Mouse (Mus musculus) limb, embryonic 15.5 days (tissue): ENCODE measurements at regions not wholly inside any gene's neighbourhood (a gene's known extent, or its start where the extent isn't known, plus 50 kb on each side); places are given as distances from the start of the nearest gene placed in this dataset.

ENCODE experiments used
- ATAC-seq: fragments of 200-750 bp; cut with Nextera tagmentation; 2 replicates; pipeline ENCODE4 v1.8.0; 2017; ENCODE audit warnings: low read depth, moderate TSS enrichment; ENCODE audit not compliant: insufficient number of reproducible peaks, low FRiP score, low TSS enrichment
- H3K27ac ChIP-seq: fragments of 300-500 bp; sonication (generic); 2 replicates; pipeline ENCODE4 v1.5.1; 2015; ENCODE audit warnings: moderate library complexity, mild to moderate bottlenecking, inconsistent platforms
- H3K27me3 ChIP-seq: fragments of 300-500 bp; sonication (generic); 2 replicates; pipeline ENCODE4 v1.6.1; 2015; ENCODE audit warnings: inconsistent platforms
- H3K36me3 ChIP-seq: fragments of 300-500 bp; sonication (generic); 2 replicates; pipeline ENCODE4 v1.6.1; 2015; ENCODE audit warnings: inconsistent platforms
- H3K4me1 ChIP-seq: fragments of 300-500 bp; sonication (generic); 2 replicates; pipeline ENCODE4 v1.6.1; 2015; ENCODE audit warnings: inconsistent platforms
- H3K4me2 ChIP-seq: fragments of 300-500 bp; sonication (generic); 2 replicates; pipeline ENCODE4 v1.6.1; 2015; ENCODE audit warnings: mild to moderate bottlenecking, inconsistent platforms
- H3K4me3 ChIP-seq: fragments of 300-500 bp; sonication (generic); 2 replicates; pipeline ENCODE4 v1.5.1; 2015; ENCODE audit warnings: mild to moderate bottlenecking, inconsistent platforms
- H3K9ac ChIP-seq: fragments of 300-500 bp; sonication (generic); 2 replicates; pipeline ENCODE4 v1.6.1; 2015; ENCODE audit warnings: inconsistent platforms
- H3K9me3 ChIP-seq: fragments of 300-500 bp; sonication (generic); 2 replicates; pipeline ENCODE4 v1.6.1; 2016; ENCODE audit warnings: inconsistent platforms
- WGBS: fragments of 180-500 bp; shearing (Covaris S2); methylation state at CpG from one replicate; pipeline ENCODE4 v1.1.7; 2015; 5-methylcytosine and 5-hydroxymethylcytosine counted together

- H3K27me3 ChIP-seq = no peaks in the 10 kb centered on the region
- H3K4me1 ChIP-seq = no peaks in the 10 kb centered on the region
- H3K4me2 ChIP-seq = no peak overlapping the region
- 82% methylated on average over 1 of the region's 1 CpGs for WGBS
- no peaks in the 10 kb centered on the region for H3K36me3 ChIP-seq
- no peak overlapping the region for H3K9ac ChIP-seq
- H3K9me3 ChIP-seq = no peaks in the 10 kb centered on the region
- ATAC-seq = no peak
- no peak overlapping the region for H3K27ac ChIP-seq
- H3K4me3 ChIP-seq = no peak overlapping the region
Measured at GRCm38 (mm10) chr4:82183974-82184373, 521.6 kb downstream of the Nfib start.

GRCm38 (mm10) chr4:82178112-82178511 lies 527.4 kb downstream of the Nfib start:
- no peaks in the 10 kb centered on the region for H3K27me3 ChIP-seq
- H3K36me3 ChIP-seq = no peaks in the 10 kb centered on the region
- H3K4me1 ChIP-seq = peaks cover 22% of the 10 kb centered on the region
- no peak overlapping the region for H3K9ac ChIP-seq
- no peaks in the 10 kb centered on the region for H3K9me3 ChIP-seq
- H3K4me3 ChIP-seq = no peak overlapping the region
- 84% methylated on average over 5 of the region's 5 CpGs for WGBS
- ATAC-seq = no peak
- H3K4me2 ChIP-seq = no peak overlapping the region
- H3K27ac ChIP-seq = no peak overlapping the region

GRCm38 (mm10) chr4:82176723-82177122 lies 528.8 kb downstream of the Nfib start:
- H3K27ac ChIP-seq = peak overlapping the region; percentile 67
- no peak overlapping the region for H3K4me3 ChIP-seq
- ATAC-seq = no peak
- no peaks in the 10 kb centered on the region for H3K36me3 ChIP-seq
- H3K9ac ChIP-seq = no peak overlapping the region
- peaks cover 25% of the 10 kb centered on the region for H3K4me1 ChIP-seq
- H3K9me3 ChIP-seq = no peaks in the 10 kb centered on the region
- H3K4me2 ChIP-seq = no peak overlapping the region
- H3K27me3 ChIP-seq = no peaks in the 10 kb centered on the region
- WGBS = 69% methylated on average over 8 of the region's 8 CpGs

- Histone ChIP-seq H3K27ac (peak overlapping the region; percentile 65; the same call in 1 of the 2 replicates), H3K4me3 (no peak overlapping the region), H3K4me2 (0 out of 2 replicates have a peak overlapping the region, but pooled peaks have one; percentile 10), H3K27me3 (no peaks in the 10 kb centered on the region), H3K9ac (no peak overlapping the region), H3K4me1 (peaks cover 25% of the 10 kb centered on the region), H3K9me3 (no peaks in the 10 kb centered on the region), H3K36me3 (no peaks in the 10 kb centered on the region)
- 50% methylated on average over 17 of the region's 17 CpGs for WGBS
- ATAC-seq = no peak
Measured at GRCm38 (mm10) chr4:82173461-82174085, 532.0 kb downstream of the Nfib start.

GRCm38 (mm10) chr4:82170930-82171329 lies 534.6 kb downstream of the Nfib start:
- Histone ChIP-seq H3K36me3 (no peaks in the 10 kb centered on the region), H3K4me1 (peaks cover 23% of the 10 kb centered on the region), H3K9ac (no peak overlapping the region), H3K9me3 (no peaks in the 10 kb centered on the region), H3K4me2 (no peak overlapping the region), H3K4me3 (no peak overlapping the region), H3K27me3 (no peaks in the 10 kb centered on the region), H3K27ac (peak overlapping the region; percentile 60)
- WGBS = 9% methylated on average over 4 of the region's 4 CpGs
- ATAC-seq = no peak

GRCm38 (mm10) chr4:82168032-82168431 lies 537.5 kb downstream of the Nfib start:
- Histone ChIP-seq H3K9ac (no peak overlapping the region), H3K4me2 (no peak overlapping the region), H3K4me1 (peaks cover 11% of the 10 kb centered on the region), H3K27me3 (no peaks in the 10 kb centered on the region), H3K36me3 (no peaks in the 10 kb centered on the region), H3K9me3 (no peaks in the 10 kb centered on the region), H3K27ac (no peak overlapping the region), H3K4me3 (no peak overlapping the region)
- no peak for ATAC-seq
- 57% methylated on average over 5 of the region's 5 CpGs for WGBS

- 59% methylated on average over 5 of the region's 5 CpGs for WGBS
- no peaks in the 10 kb centered on the region for H3K27me3 ChIP-seq
- no peak overlapping the region for H3K9ac ChIP-seq
- H3K4me3 ChIP-seq = no peak overlapping the region
- no peak overlapping the region for H3K27ac ChIP-seq
- ATAC-seq = no peak
- no peaks in the 10 kb centered on the region for H3K9me3 ChIP-seq
- no peak overlapping the region for H3K4me2 ChIP-seq
- peaks cover 8% of the 10 kb centered on the region for H3K4me1 ChIP-seq
- no peaks in the 10 kb centered on the region for H3K36me3 ChIP-seq
Measured at GRCm38 (mm10) chr4:82167396-82167795, 538.2 kb downstream of the Nfib start.

- Histone ChIP-seq H3K27ac (no peak overlapping the region), H3K4me1 (peaks cover 8% of the 10 kb centered on the region), H3K36me3 (no peaks in the 10 kb centered on the region), H3K9ac (no peak overlapping the region), H3K9me3 (no peaks in the 10 kb centered on the region), H3K27me3 (no peaks in the 10 kb centered on the region), H3K4me2 (no peak overlapping the region), H3K4me3 (no peak overlapping the region)
- ATAC-seq = no peak
- 70% methylated on average over 1 of the region's 1 CpGs for WGBS
Measured at GRCm38 (mm10) chr4:82166826-82167225, 538.7 kb downstream of the Nfib start.

- H3K4me2 ChIP-seq = no peak overlapping the region
- H3K27ac ChIP-seq = no peak overlapping the region
- no peaks in the 10 kb centered on the region for H3K27me3 ChIP-seq
- 62% methylated on average over 6 of the region's 6 CpGs for WGBS
- H3K36me3 ChIP-seq = no peaks in the 10 kb centered on the region
- ATAC-seq = no peak
- H3K9ac ChIP-seq = no peak overlapping the region
- peaks cover 8% of the 10 kb centered on the region for H3K4me1 ChIP-seq
- H3K4me3 ChIP-seq = no peak overlapping the region
- H3K9me3 ChIP-seq = no peaks in the 10 kb centered on the region
Measured at GRCm38 (mm10) chr4:82166087-82166486, 539.5 kb downstream of the Nfib start.

GRCm38 (mm10) chr4:82164058-82164457 lies 541.5 kb downstream of the Nfib start:
- no peaks in the 10 kb centered on the region for H3K36me3 ChIP-seq
- H3K4me2 ChIP-seq = no peak overlapping the region
- WGBS = 26% methylated on average over 1 of the region's 1 CpGs
- no peak overlapping the region for H3K27ac ChIP-seq
- no peak overlapping the region for H3K4me3 ChIP-seq
- no peaks in the 10 kb centered on the region for H3K9me3 ChIP-seq
- H3K4me1 ChIP-seq = peaks cover 8% of the 10 kb centered on the region
- ATAC-seq = no peak
- no peak overlapping the region for H3K9ac ChIP-seq
- H3K27me3 ChIP-seq = no peaks in the 10 kb centered on the region

GRCm38 (mm10) chr4:82161818-82162217 lies 543.7 kb downstream of the Nfib start:
- no peak overlapping the region for H3K4me3 ChIP-seq
- WGBS = 58% methylated on average over 2 of the region's 2 CpGs
- H3K27me3 ChIP-seq = no peaks in the 10 kb centered on the region
- no peak overlapping the region for H3K4me2 ChIP-seq
- no peak for ATAC-seq
- no peaks in the 10 kb centered on the region for H3K36me3 ChIP-seq
- H3K9me3 ChIP-seq = no peaks in the 10 kb centered on the region
- H3K9ac ChIP-seq = no peak overlapping the region
- H3K4me1 ChIP-seq = peaks cover 8% of the 10 kb centered on the region
- no peak overlapping the region for H3K27ac ChIP-seq

GRCm38 (mm10) chr4:82161232-82161631 lies 544.3 kb downstream of the Nfib start:
- Histone ChIP-seq H3K4me1 (peaks cover 6% of the 10 kb centered on the region; the same call in 1 of the 2 replicates), H3K4me2 (no peak overlapping the region), H3K9me3 (no peaks in the 10 kb centered on the region), H3K27ac (no peak overlapping the region), H3K4me3 (no peak overlapping the region), H3K36me3 (no peaks in the 10 kb centered on the region), H3K9ac (no peak overlapping the region), H3K27me3 (no peaks in the 10 kb centered on the region)
- WGBS = 87% methylated on average over 2 of the region's 2 CpGs
- no peak for ATAC-seq

- no peaks in the 10 kb centered on the region for H3K9me3 ChIP-seq
- ATAC-seq = no peak
- H3K36me3 ChIP-seq = no peaks in the 10 kb centered on the region
- no peak overlapping the region for H3K4me3 ChIP-seq
- no peak overlapping the region for H3K9ac ChIP-seq
- H3K4me1 ChIP-seq = peaks cover 13% of the 10 kb centered on the region
- H3K4me2 ChIP-seq = no peak overlapping the region
- WGBS = 71% methylated on average over 5 of the region's 5 CpGs
- no peaks in the 10 kb centered on the region for H3K27me3 ChIP-seq
- H3K27ac ChIP-seq = no peak overlapping the region
Measured at GRCm38 (mm10) chr4:82160233-82160632, 545.3 kb downstream of the Nfib start.
